Mouse (Mus musculus) adrenal gland, postnatal 4 days (tissue): ENCODE measurements around the gene Wrap73. TPM values are rescaled to one million over a fixed set of nuclear protein-coding genes. Genes with fewer than 3 reads are reported as not detected.

ENCODE experiments used
- DNase-seq, 2 experiments: peaks; one replicate each; pipeline ENCODE4 v3.0.0; 2021 to 2022; ENCODE audit warnings: low spot score in 2 of 2, mixed read lengths in 2 of 2
- total RNA-seq, 2 experiments: library from RNA; stranded (reverse); gene quantifications; 2 replicates each; pipeline ENCODE4 v1.2.3; 2021

The Wrap73 gene
- total RNA-seq, 2 experiments from 2014 or later, result 17.8 to 18.7 TPM

DNA sequence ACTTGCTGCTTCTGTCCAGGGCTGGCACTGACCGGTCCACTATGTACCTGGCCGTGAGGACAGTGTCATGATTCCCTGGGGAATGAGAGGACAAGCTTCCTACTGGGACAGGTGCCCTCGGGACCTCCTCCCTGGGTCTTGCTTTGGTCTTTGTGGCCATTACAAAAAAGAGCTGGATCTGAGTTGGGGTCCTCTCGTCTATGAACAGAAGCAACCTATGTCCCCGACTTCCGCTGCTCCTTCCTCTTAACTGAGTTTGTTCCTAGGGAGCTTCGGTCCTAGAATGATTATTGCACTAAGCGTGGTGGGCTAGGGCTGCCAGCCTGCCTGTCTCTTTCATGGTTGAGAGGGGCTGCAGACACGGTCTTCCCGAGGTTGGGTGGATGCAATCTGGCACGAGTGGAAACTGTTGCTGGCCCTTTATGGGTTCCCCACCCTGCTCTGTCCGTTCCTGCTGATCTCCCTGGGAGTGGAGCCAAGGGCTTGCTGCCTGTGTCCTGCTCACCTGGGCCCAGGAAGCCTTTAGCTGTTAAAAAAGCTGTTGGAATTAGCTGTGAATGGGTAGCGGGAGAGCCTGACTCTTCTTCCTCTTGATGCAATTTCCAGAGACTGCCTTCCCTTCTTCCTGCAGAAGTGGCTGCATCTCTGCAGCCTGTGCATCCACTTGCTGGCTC lies 29.9 kb downstream of the Wrap73 start:
- no peak for DNase-seq

DNA sequence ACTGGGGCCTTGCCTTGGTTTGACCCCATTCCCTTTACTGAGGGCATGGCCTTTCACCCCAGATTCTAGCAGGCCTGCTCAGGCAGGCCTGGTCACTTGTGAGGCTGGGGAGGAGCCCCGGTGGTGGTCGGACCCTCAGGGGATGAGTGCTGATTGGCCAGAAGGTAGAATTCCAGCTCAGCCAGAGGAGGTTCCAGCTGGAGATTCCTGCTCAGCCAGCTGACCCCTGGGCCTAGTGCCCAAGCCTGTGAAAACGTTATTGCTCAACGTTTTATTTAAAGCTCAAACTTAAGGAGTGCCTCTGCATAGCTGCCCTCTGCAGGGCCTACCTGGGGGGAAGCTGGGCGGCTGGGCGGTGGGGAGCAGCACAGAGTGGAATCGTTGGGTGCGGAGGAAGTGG lies 35.1 kb downstream of the Wrap73 start:
- DNase-seq, result no peak

DNA sequence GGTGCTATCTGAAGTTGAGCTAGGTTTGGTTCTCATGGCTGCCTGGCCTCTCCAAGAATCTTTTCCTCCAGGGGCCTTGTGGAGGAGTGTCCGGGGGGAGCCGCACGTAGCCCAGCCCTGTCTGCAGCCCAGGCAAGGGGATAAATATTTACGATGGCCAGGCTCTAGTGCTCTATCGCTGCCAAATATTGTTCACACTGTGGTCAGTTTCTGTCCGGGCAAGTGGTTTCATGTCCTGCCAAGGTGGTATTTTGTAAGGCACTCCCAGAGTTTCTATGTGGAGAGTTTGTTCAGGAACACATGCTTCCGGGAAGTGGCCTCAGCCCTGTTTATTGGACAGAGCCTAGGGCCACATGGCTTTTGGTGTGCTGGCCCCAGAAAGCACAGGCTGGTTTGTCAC lies 38.8 kb downstream of the Wrap73 start:
- DNase-seq, result no peak

DNA sequence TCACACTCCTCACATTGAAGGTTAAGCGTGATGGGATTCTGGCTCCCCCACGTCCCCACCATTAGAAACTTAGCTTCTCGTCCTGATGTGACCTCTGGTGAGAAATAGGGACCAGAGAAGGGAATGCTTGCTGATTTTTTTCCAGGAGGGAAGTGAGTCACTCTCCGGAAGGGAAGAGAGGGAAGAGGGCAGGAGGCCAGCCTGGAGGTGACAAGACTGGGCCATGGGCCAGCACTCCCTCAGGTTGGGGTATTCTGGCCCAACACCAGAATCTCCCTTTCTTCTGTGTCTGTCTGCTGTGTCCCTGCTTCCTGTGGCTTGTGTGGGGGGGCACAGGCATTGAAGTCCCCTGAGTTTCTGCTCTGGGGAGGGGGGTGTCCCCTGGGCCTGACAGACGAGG lies 41.4 kb downstream of the Wrap73 start:
- DNase-seq, result no peak

DNA sequence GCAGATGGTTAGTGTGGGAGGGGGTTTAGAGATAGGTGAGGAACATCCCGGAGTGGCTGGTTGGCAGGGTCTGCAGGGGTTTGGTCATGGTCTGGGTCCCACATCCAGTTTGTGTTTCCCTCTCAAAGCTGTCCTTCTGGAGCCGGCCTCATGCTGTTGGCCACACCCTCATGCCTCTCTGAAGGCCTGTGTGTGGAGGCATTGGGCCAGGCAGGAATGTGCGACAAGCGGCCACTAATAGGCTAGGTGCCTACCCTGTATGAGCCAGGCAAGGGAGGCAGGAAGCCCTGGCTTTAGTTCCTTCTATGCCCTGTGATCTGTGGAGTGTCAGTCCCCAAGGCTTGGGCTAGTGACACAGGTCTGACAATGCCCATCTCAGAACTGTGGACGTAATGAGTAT lies 42.8 kb downstream of the Wrap73 start:
- DNase-seq, result no peak

DNA sequence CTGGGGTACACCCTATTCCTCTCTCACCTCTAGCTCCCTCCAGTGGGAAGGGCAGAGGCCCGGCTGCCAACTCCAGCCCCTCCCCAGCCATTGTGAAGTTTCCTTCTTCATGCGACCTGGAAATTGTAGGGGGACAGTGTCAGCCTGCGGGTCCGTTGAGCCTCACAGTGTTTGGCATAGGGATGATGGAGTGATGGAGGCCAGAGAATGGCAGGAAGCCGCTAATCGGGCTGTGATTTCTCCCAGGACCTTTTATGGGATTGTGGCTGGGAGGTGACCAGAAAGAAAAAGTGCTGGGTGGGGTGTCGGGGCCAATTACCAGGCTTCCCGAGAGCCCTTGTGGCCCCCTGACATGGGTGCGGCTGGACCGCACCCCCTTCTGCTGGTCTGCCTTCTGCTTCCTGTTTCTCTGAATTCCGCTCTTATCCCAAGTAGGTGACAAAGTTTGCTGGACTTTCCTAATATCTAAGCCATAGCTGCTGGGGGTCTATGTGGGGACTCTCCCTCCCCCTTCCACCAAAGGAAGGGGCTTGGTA lies 43.9 kb downstream of the Wrap73 start:
- no peak for DNase-seq

DNA sequence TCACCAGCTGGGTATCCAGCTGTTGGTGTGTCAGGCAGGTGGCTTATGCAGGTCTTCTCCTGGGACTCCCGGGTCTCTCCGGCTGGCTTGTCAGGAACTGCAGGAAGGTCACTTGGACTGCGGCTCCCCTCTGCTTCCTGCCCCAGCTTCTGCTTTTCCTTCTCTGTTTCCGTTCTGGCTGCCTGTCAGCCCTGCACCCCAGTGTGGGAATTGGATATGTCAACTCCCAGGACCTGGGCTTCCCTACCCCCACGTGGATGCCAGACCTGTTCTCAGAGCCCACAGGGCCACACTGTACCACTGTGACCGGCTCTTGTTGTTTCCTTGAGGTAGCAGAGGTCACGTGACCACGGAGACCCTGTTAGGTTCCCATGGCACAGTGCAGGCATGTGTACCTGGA lies 46.8 kb downstream of the Wrap73 start:
- DNase-seq, result no peak

DNA sequence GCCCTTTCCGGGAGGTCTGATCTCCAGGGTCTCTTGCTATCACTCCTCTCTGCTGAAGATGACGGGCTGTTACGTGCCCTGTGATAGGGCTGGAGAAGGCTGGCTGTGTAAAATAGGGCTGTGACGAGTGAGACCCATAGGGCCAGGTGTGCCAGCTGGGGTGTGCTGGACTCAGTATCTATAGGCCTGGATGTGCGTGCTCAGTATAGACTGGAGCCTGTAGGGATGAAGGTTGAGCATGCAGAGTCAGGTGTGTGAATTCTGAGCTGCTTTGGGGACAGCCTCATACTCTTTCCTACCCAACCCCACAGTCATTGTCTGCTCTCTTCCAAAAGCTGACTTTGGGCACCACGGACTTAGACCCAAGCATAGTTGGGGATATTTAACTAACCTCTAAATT lies 55.8 kb downstream of the Wrap73 start:
- DNase-seq, result no peak

DNA sequence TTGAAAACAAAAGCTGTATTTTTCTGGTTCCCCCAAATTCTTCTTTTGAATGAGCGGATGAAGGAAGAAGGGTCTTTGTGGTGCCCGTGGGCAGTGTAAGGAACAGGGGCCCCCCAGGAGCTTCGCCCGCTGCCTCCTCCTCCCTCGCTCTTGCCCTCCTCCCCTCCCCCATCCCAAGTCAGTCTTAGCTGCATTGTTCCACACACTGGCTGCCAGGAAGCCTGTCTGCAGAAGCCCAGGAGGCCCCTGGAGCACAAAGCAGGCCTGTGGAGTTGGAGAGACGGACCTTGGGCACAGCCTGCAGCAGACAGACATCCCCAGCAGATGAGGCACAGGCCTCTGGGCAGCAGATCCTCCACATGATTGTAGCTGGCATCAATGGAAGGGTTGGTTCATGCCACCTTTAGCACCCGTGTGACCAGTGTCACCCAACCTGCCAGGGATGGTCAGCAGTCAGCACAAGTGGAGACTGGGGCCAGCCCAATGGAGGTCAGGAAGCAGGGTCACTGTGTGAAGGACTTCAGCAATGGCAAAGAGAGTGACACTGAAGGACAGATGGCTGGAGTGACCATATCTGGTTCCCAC lies 56.3 kb downstream of the Wrap73 start:
- no peak for DNase-seq

DNA sequence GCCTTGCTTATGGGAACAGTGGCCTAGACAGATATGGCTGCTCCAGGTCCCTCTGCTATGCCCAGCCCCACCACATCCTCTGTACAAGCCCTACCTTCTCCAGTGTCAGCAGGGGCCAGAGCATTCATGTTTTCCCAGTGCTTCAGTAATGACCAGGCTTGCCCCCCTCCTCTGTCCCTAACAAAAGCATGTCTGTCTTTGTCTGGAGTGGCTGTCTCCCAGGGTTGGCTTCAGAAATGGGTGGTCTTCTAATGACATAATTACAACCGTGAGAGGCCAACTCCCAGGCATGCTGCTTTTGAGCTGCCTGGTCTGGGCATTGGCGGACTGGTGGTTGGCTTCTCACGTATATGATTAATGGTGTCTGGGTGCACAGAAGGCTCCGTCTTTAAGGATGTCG lies 59.3 kb downstream of the Wrap73 start:
- DNase-seq, result no peak

DNA sequence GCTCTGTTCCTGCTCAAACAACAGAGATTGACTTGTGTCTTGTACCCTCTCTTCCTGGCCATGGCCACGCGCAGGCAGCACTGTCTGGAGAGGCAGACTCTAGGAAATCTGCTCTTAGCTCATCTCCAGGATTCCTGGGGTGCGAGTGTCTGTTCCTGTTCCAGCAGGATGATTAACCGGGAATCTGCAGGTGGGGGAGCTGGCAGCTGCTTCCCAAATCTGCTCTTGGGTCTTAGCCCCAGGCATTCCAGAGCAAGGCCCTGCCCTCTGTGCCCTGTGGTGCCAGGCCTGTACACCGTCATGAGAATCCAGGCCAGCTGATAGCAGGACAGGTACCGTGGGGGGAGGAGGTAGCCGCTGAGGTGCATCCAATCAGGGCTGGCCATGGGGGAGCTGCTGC lies 62.4 kb downstream of the Wrap73 start:
- DNase-seq, result no peak

DNA sequence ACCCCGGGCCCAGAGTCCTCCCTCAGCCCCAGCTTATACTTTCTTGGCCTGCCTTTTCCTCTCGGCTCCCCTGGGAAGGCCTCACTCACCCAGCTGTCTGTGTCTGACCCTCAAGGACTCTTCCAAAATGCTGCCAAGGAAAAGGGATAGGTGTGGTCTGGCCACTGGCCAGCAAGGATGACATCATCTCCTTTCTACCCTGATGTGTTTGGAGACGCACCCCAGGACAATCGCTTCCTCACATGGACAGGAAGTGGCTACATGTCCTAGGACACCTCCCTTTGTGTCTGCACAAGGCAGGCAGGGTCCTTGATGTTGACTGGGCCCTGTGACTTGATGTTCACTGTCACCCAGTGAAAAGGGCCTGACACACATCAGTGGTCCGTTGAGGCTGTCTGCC lies 63.2 kb downstream of the Wrap73 start:
- DNase-seq, result peak in 1 of 2 experiments; percentile 32

DNA sequence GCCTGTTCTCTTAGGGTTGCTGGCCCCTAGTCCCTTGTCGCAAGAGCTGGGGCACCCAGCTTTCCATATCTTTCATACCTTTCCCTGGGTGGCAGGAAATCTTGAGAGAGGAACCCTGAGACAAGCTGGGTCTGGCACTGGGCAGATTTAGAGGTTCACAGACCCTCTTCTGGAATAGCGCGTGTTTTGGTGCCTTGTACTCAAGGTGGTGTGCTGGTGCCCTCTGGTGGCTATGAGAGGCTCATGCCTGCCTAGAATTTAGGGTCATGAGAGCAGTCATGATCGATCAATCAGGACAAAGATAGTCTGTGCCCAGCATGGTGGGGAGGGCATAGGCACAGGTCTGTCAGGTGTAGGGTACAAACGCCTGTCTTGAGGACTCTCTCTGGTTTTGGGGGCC lies 65.1 kb downstream of the Wrap73 start:
- DNase-seq, result peak in 1 of 2 experiments; percentile 43

DNA sequence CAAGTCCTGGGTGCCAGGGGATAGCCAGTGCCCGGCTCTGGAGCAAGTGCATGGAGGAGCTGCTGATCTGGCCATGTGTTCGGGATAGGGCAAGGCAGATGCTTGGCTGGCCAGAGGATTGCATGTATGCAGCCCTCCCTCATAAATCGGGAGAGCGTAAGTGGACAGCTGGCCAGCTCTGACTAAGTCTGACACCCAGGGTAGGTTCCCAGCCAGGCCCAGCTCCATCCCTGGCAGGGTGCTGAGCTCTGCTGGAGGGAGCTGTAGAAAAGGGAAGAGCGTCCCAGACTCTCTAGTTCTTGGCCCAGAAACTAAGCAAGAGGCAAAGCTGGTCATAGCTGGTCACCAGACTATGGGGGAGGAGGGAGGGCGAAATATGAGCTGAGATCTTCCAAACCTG lies 66.9 kb downstream of the Wrap73 start:
- DNase-seq, result no peak

DNA sequence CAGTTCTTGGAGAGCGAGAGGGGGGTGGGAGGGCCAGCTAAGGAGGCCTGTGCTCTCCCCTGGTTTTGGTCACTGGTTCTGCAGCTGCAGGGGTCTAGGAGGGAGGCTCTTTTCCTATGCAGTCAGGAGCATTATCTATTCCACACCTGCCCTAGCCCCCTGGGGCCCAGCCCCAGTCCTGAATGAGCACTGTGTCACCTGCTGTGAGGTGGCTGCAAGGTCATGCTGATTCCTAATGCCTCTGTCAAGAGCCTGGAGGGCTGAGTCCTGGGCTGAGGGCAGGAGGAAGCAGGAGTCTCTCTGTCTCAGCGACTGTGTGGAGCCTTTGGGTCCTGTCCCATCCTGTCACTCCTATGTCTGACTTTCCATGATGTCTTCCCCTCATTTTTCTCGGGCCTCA lies 67.7 kb downstream of the Wrap73 start:
- no peak for DNase-seq

DNA sequence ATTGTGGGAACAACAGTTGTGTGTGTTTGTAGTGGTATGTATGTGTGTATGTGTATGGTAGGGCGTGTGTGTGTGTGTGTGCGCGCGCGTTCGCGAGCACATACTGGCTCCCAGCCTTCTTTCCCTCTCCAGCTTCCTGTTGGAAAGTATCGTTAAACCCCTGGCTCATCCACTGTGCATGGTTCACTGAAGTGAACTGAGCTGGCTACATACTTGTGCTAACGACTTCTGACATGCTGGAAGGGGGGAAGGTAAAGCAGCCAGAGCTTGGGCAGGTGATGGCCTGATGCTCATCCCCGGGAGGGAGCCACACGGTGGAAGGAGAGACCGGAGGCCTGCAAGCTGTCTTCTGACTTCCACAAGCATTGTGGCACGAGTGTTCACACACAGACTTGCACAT lies 69.3 kb downstream of the Wrap73 start:
- DNase-seq, result no peak

DNA sequence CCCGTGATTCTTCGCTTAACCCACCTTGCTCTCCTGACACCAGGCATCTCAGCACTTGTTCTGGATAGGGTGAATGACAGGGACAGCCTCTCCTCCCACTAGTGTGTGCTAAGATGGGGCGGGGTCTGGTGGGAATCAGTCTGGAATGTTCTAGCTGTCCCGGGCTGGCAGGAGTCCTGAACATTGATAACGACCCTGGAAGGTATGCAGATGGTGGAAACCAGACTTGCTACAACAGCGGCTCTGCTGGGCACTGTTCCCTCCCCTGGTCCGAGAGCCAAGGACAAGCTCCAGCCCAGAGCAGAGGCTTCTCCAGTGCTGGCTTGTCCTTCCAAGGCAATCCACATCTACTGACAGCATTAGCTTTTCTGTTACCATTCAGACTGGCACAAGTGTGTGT lies 71.4 kb downstream of the Wrap73 start:
- no peak for DNase-seq

DNA sequence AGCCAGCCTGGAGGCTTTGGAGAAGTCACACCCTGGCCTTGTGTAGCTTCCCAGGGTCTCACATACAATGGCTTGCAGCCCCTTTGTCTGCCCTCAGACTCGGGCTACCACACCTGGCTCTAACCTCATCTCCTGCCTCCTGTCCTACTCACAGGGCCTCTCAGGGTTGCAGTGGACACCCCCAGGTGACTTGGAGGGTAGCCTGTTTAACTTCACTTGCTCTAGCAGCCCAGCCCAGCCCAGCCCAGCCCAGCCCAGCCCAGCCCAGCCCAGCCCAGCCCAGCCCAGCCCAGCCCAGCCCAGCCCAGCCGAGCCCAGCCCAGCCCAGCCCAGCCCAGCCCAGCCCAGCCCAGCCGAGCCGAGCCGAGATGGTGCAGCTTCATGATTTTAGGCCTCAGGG lies 71.9 kb downstream of the Wrap73 start:
- no peak for DNase-seq

Other genes starting within 250 kb of the Wrap73 start
- gene A430005L14Rik, start 185.1 kb upstream of the Wrap73 start, total RNA-seq, result 10 to 100 TPM; 25.1 to 26.9 TPM
- 10 to 100 TPM; 13.8 TPM for gene Dffb, start 167.2 kb upstream of the Wrap73 start, total RNA-seq
- 10 to 100 TPM; 22.1 to 23.1 TPM for gene Cep104, start 167.2 kb upstream of the Wrap73 start, total RNA-seq
- 10 to 100 TPM; 64.2 to 65.6 TPM for gene Lrrc47, start 130.6 kb upstream of the Wrap73 start, total RNA-seq
- gene Smim1, start 116.1 kb upstream of the Wrap73 start, total RNA-seq, result 10 to 100 TPM; 62.0 to 63.3 TPM
- under 1 TPM in 1 of 2 experiments, not detected in 1; 0.20 TPM for gene Ccdc27, start 99.7 kb upstream of the Wrap73 start, total RNA-seq
- under 1 TPM in 1 of 2 experiments, not detected in 1; 0.11 TPM for gene Trp73, start 2.2 kb upstream of the Wrap73 start, total RNA-seq
- gene Tprgl, start 18.3 kb downstream of the Wrap73 start, total RNA-seq, result 100 to 1,000 TPM; 137 to 140 TPM
- gene Megf6, start 28.4 kb downstream of the Wrap73 start, total RNA-seq, result 10 to 100 TPM; 18.0 to 19.6 TPM
- 1 to 10 TPM; 2.2 to 8.5 TPM for gene Arhgef16, start 159.3 kb downstream of the Wrap73 start, total RNA-seq
- not detected for gene B230104I21Rik, start 193.8 kb downstream of the Wrap73 start, total RNA-seq